Mouse (Mus musculus) gastrocnemius, postnatal 36 days (tissue): Measurements from ENCODE around the gene Carmil1. TPM values are rescaled to one million over a fixed set of nuclear protein-coding genes. Genes with fewer than 3 reads are reported as not detected.

ENCODE experiments used
- DNase-seq, 2 experiments: peaks; one replicate each; pipeline ENCODE4 v3.0.0; 2022
- intact Hi-C: fragments of 180-260 bp; cut with DNase I; formaldehyde crosslinking; loops from one replicate; pipeline ENCODE4 v1.15.1; 2025
- long read RNA-seq, 2 experiments: library from polyadenylated mRNA; stranded (forward); transcript quantifications; one replicate each; pipeline ENCODE4 v2.0.0; 2021
- total RNA-seq, 2 experiments: library from RNA; stranded (reverse); gene quantifications; 2 replicates each; pipeline ENCODE4 v1.2.3; 2021

The Carmil1 gene
- total RNA-seq, result 1 to 10 TPM; 1.5 to 2.8 TPM
- long read RNA-seq, experiment 1, partial matches to known transcripts, result 0 of 1 reads
- long read RNA-seq, experiment 1, other reads (novel, unspliced or antisense), result 1 of 1 reads
- long read RNA-seq, experiment 2, result 0 reads

DNA sequence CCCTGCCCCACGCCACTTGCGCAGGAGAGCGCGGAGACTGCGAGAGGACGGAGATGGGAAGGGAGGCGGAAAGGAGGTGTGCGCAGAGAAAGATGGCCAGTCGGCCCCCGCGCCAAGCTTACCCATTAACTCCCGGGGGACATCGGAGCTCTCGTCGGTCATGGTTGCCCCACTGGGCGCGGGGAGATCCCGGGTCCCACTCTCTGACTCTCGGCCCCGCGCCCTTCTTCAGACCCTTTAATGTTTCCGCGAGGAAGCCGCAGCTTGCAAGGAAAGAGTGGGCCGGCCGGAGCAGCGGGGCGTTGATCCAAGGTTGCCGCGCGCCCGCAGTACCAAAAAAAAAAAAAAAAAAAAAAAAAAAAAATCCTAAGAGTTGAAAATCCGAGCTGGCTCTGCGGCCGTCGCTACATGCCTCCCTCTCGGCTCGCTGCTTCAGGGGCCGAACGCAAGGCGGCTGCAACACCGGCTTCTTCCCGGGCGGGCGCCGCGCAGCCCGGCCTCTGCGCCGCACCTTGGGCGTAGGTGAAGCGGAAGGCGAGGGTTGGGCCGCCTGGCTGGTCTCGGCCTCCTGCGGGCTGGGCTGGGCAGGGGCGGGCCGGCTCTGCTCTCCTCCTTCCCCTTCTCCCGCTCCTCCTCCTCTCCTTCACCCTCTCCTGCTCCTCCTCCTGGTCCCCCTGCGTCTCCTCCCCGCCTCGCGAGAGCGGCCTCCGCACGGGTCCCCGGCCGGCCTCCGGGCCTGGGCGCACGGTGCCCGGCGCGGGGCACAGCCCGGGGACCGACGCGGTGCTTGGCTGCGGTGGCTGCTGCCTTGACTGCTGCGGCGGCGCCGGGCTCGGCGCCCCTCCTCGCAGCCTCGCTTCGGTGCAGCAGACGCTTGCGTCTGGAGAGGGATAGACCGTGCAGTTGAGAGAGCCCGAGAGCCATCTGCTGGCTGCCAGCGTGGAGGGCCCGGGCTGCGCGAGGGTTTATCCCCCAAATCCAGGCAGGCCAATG lies at the start of gene Carmil1:
Gene Carmil1, minus strand, starts transcription at position 357 of the 993 bp plus-strand sequence.
- intact Hi-C loops, result loop anchor here (5.0 kb wide), 2 partner anchors 168 to 448 kb away; no protein-coding TSS in a partner anchor
- peak; percentile 60 to 76 for DNase-seq

DNA sequence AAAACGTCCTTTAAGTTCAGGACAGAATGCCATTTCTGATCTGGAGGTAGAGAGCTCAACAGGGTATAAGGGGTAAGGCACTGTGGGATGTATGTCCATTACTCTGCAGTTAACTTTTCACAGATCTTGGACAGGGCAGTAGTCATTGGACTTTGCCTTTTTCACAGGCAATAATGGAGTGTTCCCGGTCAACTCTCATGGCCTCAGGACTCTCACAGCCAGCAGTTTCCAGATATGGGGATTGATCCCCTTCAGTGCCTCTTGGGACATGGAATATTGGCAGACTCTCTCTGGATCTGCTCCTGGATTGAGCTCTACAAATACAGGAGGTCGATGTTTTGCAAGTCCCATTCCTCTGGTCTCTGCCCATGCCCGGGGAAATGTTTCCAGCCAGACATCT lies 49.5 kb upstream of the Carmil1 start:
- intact Hi-C loops, result no loop called here
- no peak for DNase-seq

DNA sequence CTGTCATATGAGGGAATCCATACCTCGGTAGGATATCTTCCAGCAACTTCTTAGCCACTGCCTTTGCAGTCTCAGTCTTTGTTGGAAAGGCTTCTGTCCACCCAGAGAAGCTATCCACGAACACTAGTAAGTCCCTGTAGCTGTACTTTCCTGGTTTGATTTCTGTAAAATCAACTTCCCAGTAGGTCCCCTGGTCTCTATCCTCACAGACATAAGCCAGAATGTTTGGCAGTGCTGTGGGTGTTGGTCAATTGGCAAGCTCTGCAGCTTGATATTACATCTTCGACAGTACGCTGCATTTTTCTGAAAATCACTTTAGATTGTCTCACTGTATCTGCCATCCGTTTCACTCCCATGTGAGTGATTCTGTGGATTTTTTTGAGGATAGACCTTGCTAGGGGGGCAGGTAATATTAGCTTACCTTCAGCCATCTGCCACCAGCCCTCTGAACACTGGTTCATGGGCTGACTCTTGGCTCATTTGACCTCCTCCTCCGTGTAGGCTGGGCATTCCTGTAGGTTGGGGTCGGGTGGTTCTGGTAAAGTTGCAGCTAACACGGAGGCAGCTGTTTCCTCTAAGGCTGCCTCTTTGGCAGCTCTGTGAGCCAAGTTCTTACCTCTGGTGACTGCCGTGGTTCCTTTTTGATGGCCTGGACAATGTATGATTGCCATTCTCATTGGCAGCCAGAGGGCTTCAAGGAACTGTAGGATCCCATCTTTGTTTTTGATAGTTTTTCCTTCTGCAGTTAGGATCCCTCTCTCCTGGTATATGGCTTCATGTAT lies 47.6 kb upstream of the Carmil1 start:
- no peak for DNase-seq
- intact Hi-C loops, result no loop called here

DNA sequence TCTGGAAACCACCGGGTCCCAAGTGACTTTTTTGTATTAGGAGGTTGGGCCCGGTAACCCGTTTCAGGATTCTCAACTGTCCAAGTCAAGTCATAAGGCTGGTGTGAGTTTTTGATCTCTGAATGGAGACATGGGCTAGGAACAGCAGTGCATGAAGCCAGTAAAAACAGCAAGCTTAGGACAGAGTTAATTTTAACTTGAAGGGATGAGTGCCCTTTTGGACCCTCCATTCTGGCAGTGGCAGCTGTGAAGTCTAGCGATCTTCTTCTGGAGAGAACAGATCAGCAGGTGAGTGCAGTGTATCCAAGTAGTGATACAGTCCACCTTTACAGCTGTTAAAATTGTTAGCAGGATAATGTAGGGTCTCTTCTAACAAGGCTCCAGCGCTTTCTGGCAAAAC lies 46.6 kb upstream of the Carmil1 start, which contains the start of gene Cmah:
Gene Cmah, plus strand, starts transcription at position 204 of the 400 bp plus-strand sequence.
- intact Hi-C loops, result no loop called here
- DNase-seq, result no peak

DNA sequence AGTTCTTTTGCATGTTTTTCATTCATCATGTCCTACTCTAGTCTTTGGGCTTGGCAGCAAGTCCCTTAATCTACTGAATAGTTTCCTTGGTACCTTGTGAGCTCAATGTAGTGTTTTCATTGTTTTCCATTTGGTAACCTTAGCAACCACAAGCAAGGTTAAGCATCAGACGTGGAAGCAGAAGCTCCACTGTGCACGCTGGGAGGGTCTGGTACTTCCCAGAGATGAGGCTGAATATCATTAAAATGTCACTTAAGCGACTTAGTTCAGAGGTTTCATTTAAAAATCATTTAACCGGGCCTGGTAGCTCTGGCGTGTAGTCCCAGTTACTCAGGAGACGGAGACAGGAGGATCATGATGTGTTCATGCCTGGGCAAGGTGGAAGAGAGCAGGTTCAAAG lies 40.7 kb upstream of the Carmil1 start:
- intact Hi-C loops, result no loop called here
- DNase-seq, result no peak

DNA sequence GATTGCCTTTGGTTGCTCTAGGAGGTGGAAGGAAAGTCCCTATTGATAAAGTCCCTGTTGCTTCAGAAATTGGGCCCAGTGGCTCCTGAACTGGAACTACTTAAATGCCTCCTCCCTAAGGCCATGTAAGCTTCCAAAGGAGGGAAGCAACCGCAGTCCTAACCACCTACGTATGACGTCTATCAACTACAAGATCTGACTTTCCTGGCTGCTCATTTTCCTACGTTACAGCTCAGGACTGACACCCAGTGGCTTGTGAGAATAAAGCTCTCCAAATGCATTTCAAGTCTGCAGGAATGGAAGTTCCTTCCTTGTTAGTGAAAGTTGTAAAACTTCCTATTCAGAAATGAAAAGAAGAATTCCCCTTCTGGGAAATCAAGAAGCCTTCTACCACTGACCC lies 38.0 kb upstream of the Carmil1 start:
- intact Hi-C loops, result no loop called here
- DNase-seq, result no peak

DNA sequence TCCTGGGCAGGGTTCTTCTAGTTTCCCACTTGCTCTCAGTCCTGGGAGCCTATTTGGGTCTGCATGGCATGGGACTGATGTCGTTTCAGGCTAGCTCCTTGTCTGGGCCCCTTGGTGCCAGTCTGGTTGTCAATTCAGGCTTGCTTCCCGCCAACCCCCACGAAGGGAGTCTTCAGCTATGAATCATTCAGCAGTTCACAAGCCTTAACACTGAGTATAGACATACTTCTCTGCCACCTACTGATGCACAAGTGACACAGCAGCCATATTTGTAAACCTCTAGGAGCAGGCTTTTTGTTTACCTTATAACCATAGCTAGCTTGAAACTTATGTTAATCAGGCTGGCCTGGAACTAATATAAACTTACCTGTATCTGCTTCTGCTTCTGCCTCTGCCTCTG lies 36.0 kb upstream of the Carmil1 start:
- DNase-seq, result no peak
- intact Hi-C loops, result no loop called here

DNA sequence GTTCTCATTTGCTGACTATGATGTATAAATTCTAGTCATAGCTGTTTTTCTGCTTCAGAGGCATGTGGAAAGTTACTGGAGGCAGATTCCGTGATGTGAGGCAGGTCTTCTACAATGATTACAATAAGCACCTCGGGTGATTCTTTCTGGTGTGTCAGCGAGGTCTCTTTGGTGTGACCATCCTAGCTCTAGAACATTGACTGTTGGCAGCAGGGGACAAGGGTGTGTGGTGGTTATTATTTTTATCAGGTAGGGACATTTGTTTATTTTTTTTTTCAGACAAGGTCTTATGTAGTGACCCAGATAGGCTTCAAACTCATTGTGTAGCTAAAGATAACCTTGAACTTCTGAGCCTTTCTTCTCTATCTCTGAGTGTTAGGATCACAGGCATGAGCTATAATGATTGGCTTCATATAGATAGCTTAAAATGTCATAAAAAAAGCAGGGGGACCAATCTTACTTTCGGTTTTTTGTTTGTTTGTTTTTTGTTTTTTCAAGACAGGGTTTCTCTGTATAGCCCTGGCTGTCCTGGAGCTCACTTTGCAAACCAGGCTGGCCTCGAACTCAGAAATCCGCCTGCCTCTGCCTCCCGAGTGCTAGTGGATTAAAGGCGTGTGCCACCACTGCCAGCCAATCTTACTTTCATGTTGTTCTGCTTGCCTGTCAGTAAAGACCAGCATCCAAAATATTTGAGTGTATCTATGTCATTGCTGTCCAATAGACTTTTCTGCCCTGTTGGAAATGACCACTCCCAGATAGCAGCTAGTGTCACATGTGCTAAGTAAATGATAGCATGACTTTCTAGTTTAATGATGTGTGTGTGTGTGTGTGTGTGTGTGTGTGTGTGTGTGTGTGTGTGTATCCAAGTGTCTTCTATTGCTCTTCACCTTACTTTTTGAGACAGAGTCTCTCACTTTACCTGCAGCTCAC lies 30.7 kb upstream of the Carmil1 start:
- intact Hi-C loops, result no loop called here
- no peak for DNase-seq

DNA sequence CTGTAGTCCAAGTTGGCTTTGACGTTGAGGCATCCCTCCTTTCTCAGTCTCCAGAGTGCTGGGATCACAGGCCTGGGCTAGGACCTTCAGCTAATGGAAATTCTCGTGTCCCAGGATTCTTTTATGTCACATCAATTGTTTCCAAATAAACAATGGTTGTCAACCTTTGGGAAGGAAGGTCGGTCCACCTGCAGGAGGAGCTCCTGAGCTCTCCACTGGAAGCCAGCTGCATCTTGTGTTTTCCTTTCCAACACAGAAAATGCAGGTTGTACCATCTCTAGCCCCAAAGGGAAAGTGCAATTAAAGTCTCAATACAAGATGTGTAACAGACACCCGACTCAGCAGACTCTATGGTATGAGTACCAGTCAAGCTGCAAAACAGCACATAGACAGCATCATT lies 25.7 kb upstream of the Carmil1 start:
- intact Hi-C loops, result no loop called here

DNA sequence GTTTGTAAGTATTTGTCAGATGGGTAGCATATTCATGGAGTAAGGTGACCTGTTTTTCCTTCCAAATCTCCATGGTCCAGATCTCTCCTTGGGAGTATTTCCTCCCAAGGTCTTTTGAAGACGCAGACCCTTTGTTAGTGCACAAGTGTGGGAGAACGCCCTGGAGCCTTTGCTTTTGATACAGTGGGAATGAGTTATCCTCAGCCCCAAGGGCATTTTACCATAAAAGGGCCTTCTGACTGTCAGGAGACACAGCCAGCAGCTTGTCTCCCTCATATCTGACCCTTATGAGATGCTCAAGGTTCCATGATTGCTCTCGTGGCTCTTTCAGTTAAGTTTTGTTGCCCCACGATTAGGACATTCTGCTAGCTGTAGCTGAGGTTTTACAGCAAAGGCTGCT lies 24.9 kb upstream of the Carmil1 start:
- intact Hi-C loops, result no loop called here
- DNase-seq, result no peak

More for the DNA sequence above, 25.7 kb upstream of the Carmil1 start:
- no peak for DNase-seq

DNA sequence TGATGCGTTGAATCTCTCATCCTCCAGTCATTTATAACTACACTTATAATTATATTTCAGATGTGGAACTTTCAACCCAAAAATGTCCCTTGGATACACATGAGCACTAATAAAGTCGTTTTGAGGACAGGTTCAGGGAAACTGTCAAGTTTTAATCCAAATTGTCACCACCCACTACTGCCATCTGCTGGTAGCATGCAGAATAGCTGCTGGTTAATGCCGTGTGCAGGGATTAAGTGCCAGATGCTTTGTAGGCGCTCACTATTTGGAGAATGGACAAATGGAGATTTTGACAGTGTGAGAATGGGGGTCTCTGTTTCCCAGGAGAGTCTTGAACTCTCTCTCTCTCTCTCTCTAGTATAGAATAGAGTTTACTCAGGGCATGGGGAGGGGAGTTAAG lies 16.7 kb upstream of the Carmil1 start:
- intact Hi-C loops, result loop anchor here (10.0 kb wide), 1 partner anchor 502 kb away; no protein-coding TSS in a partner anchor
- peak in 1 of 2 experiments; percentile 12 for DNase-seq

DNA sequence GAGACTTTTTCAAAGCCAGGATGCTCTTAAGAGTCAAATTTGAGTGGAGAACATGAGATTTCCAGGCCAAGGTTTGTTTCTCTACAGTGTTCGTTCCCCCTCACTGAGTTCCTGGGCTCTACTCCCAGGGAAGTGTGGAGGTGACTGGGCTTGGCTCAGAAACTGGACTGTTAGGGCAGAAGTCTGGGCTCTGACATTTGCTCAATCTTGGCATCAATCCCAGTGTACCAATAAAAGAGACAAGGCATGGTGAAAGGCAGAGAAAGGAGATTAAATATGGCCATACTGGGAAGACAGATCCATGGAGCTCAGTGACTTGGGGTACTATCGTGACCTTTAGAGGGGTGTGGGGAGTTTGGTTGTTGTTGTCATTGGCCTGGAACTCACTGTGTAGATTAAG lies 6.8 kb upstream of the Carmil1 start:
- intact Hi-C loops, result no loop called here
- DNase-seq, result no peak

DNA sequence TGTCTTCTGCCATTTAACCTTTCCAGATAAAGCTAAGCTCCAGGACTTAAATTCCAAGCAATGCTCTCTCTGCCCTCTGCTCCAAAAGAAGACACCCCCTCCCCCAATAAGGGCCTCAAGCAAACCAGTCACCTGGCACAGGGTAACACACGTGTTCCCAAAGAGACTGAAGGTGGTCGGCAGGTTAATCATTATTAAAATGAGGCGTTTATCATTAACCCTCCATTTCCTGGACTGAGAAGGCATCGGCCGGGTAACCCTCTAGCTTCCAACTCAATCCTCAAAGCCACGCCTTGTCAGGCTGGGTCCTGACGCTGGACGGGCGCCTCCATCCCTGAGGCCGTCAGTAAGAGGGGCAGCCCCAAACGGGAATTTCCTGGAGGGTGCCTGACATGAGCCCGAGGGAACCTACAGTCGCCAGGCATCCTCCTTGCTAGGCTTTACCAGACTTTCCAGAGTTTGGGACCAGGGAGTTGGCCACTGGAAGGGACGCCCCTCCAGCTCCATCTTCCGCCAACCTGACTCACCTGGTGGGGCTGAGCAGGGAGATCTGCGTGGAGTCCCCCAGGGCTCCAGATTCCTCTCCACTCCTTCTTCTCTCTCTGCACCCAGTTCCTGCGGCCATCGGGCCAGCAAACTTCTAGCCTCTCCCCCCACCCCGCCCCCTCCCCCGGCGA lies 695 bp downstream of the Carmil1 start:
- intact Hi-C loops, result loop anchor here (5.0 kb wide), 2 partner anchors 168 to 448 kb away; no protein-coding TSS in a partner anchor

DNA sequence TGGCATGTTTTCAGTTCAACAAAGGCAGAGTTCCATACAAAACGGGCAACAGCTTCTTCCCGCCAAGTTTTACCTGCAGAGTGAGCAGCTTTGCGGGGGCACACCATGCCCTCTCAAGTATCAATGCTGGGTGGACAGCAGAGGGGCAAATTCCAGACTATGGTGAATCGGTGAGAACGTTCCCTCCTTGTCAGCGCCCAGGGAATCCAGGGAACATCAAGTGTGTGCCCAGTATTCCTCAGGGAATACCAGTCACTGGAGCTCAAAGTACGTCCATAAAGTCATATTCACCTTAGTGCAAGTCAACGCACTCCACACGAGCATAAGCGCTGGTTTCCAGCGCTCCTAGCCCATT lies 1.2 kb downstream of the Carmil1 start:
- intact Hi-C loops, result no loop called here
- DNase-seq, result no peak

More for the DNA sequence above, 695 bp downstream of the Carmil1 start:
- no peak for DNase-seq

DNA sequence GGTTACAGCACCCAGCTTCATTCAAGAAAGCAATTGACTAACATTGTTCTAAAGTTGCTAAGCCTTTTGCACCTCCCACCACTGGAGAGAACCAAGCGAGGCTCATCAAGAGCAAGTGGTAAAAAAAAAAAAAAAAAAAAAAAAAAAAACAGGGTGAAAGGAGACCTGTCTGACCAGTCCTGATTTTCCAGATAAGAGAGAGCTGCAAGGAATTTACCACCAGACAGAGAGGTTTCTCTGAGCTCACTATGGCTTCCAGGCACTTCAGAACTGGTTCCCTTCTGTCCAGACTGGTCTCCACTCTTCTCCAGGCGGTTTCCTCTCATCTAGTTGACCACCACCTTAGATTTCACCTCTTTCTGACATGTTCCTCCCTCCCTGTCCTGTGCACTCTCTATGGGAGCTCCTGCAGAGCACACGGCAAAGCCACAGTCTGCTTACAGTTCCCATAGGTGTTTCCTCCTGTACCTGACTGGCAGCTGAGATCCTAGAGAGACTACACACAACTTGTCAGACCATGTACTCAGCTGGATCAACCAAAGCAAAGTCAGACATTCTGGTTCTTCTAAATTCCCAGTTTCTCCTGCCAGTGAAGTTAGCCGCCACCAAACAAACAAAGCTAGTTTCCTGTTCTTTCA lies 7.7 kb downstream of the Carmil1 start:
- intact Hi-C loops, result no loop called here
- no peak for DNase-seq

DNA sequence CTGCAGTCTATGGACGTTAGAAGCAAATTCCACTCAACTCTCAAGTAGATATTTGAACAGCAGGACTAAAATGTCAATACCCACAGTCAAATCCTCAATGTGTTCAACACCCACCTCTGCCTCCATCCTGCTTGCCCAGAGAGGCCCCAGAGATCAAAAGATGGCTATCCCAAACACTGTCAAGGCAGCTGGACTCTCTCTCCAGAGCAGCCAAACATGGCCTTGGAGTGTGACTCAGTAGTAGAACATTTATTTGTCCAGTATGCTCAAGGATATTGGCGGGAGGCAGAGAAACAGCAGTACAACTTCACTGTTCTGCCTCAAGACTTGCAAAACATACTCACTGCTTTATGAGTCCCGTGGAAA lies 11.5 kb downstream of the Carmil1 start:
- DNase-seq, result no peak
- intact Hi-C loops, result no loop called here

DNA sequence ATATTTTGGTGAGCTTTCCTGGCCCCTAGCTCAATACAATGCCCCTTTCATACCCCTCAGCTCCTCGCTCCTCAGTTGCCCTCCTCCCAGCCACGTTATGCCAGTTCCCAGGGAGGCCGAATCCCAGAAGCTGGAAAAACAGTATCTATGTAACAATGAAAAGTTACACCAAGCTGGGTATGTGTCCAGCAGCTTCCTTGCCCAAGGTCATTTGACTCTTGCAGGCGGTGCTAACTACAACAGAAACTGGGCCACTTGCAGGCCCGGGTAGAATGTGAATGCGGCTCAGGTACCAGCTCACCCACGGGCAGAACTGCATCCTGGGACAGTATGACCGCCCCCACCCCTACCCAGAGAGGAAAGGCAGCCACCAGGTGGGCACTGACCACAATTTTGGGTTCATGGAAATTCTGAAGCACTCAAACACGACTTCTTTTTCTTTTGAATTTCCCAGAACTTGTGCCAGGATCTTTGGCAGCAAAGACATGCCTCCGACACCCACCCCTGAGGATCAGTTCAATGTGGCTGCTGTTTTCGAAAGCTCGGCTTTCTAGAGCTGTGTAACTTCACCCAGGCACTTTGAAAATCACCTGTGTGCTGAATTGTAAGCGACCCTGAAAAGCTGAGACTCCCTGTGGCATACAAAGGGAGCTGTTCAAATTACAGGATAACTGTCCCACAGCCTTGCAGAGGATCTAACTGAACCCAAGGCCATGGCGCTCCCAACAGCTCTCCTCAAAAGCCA lies 12.1 kb downstream of the Carmil1 start:
- intact Hi-C loops, result no loop called here
- DNase-seq, result no peak

DNA sequence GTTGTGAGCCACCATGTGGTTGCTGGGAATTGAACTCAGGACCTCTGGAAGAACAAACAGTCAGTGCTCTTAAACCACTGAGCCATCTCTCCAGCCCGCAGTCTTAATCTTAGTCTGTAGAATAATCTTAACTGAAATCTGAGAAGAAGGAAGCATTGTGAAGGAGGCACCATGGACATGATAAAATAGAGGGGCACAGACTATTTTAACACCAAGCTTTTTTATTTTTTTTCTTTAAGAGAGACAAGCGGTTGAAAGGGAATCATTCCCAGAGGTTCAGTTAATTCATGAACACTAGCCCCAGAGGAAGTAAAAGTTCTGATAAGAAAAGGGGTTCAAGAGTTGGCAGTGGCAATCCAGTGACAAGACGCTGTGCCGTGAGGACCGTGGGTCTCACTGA lies 15.8 kb downstream of the Carmil1 start:
- no peak for DNase-seq
- intact Hi-C loops, result no loop called here
